Mouse (Mus musculus): ENCODE measurements around the gene Rhebl1. TPM values are rescaled to one million over a fixed set of nuclear protein-coding genes. Genes with fewer than 3 reads are reported as not detected.

Rhebl1 gene
- total and polyA plus RNA-seq, 3 experiments, result 11.1 to 25.1 (median 17.6) TPM

- in situ Hi-C loops (cut with MboI; ENCODE audit: low pct_ligation_motif_present, low pct_unique_long_range_greater_than_20kb, low sequenced_read_pairs) (loop anchor here (10.0 to 25.0 kb wide), 3 partner anchors 61 to 1347 kb away; no protein-coding TSS in a partner anchor), dilution Hi-C loops (cut with MboI; ENCODE audit: extremely low pct_ligation_motif_present, extremely low pct_unique_long_range_greater_than_20kb, low sequenced_read_pairs) (no loop called here)
- Histone ChIP-seq H3K4me3 (replicated peaks in 1 of 3; ENCODE audit: low read depth in 2 of 3, low read length in 2 of 3, poor library complexity in 1 of 3) (peak overlapping the region; percentile 63 to 84 (median 70)), H3K9me3 (replicated peaks; ENCODE audit: low read length) (no peaks in the 10 kb centered on the region), H3K4me1 (ENCODE audit: control insufficient read depth in 1 of 2, insufficient read depth in 2 of 2) (peaks cover 4 to 32% of the 10 kb centered on the region in 2 experiments; a peak in 3 of 4 replicates), H3K27ac (ENCODE audit: insufficient read depth, low read depth) (peak overlapping the region; percentile 69), H3K79me2 (replicated peaks; ENCODE audit: control insufficient read depth, extremely low read depth, insufficient read depth, poor library complexity, severe bottlenecking) (peaks cover 10% of the 10 kb centered on the region), H3K4me2 (ENCODE audit: insufficient read depth, low read depth, poor library complexity, severe bottlenecking) (no peak overlapping the region), H3K27me3 (replicated peaks) (no peaks in the 10 kb centered on the region), H3K36me3 (replicated peaks in 1 of 2; ENCODE audit: control insufficient read depth in 1 of 2, insufficient read depth in 1 of 2, low read length in 1 of 2) (peaks cover 15 to 32% of the 10 kb centered on the region in 2 experiments), H3K9ac (ENCODE audit: insufficient read depth, low read depth) (peak overlapping the region; percentile 81)
- peak; percentile 59 for TF ChIP-seq ELF1 (IDR thresholded peaks at IDR 0.05; ENCODE audit: low read depth, low read length)
- TF ChIP-seq JUN (IDR thresholded peaks at IDR 0.05; ENCODE audit: insufficient read depth, low read depth, low read length), result no peak
- no peak for TF ChIP-seq CHD1 (IDR thresholded peaks at IDR 0.05; ENCODE audit: low read depth, low read length)
- TF ChIP-seq ZNF384 (IDR thresholded peaks at IDR 0.05; ENCODE audit: low read depth, low read length), result no peak
- no peak for TF ChIP-seq NELFE (IDR thresholded peaks at IDR 0.05; ENCODE audit: low read depth, low read length)
- TF ChIP-seq RAD21 (IDR thresholded peaks at IDR 0.05; ENCODE audit: low read depth, low read length), result no peak
- no peak for TF ChIP-seq USF1 (IDR thresholded peaks at IDR 0.05; ENCODE audit: low read depth, low read length)
- TF ChIP-seq KAT2A (IDR thresholded peaks at IDR 0.05; ENCODE audit: insufficient replicate concordance, low read length), result peak; percentile 86
- no peak for TF ChIP-seq USF2 (conservative IDR thresholded peaks at IDR 0.05; ENCODE audit: low read depth, low read length)
- TF ChIP-seq CTCF (conservative IDR thresholded peaks at IDR 0.05 in 1 of 2, IDR thresholded peaks at IDR 0.05 in 1 of 2; ENCODE audit: low read depth in 2 of 2, low read length in 2 of 2), result no peak
- 0 out of 2 replicates have a peak, but pooled peaks have one; percentile 2 for TF ChIP-seq RCOR1 (conservative IDR thresholded peaks at IDR 0.05; ENCODE audit: low read depth, low read length)
- no peak for TF ChIP-seq GABPA (IDR thresholded peaks at IDR 0.05; ENCODE audit: insufficient replicate concordance, low read depth, low read length)
- TF ChIP-seq POLR2AphosphoS2 (IDR thresholded peaks at IDR 0.05; ENCODE audit: low read depth, low read length), result 0 out of 2 replicates have a peak, but pooled peaks have one; percentile 1
- peak; percentile 82; the same call in 1 of the 2 replicates for TF ChIP-seq MAX (IDR thresholded peaks at IDR 0.05; ENCODE audit: low read length)
- TF ChIP-seq IRF4 (IDR thresholded peaks at IDR 0.05; ENCODE audit: low read depth, low read length), result no peak
- TF ChIP-seq PAX5 (IDR thresholded peaks at IDR 0.05; ENCODE audit: low read length), result no peak
- TF ChIP-seq BHLHE40 (IDR thresholded peaks at IDR 0.05; ENCODE audit: low read depth, low read length), result peak; percentile 89
- no peak for TF ChIP-seq MAFK (IDR thresholded peaks at IDR 0.05; ENCODE audit: insufficient replicate concordance, low read length)
- TF ChIP-seq SIN3A (IDR thresholded peaks at IDR 0.05; ENCODE audit: low read length), result no peak; the same call in none of the 2 replicates
- TF ChIP-seq EP300 (IDR thresholded peaks at IDR 0.05; ENCODE audit: low read length), result no peak
- no peak; the same call in 1 of the 2 replicates for TF ChIP-seq TCF12 (IDR thresholded peaks at IDR 0.05; ENCODE audit: low read depth, low read length)
- TF ChIP-seq MEF2A (IDR thresholded peaks at IDR 0.05; ENCODE audit: borderline replicate concordance, low read depth, low read length), result no peak
- TF ChIP-seq ZC3H11A (IDR thresholded peaks at IDR 0.05; ENCODE audit: low read depth, low read length), result no peak
- TF ChIP-seq NRF1 (IDR thresholded peaks at IDR 0.05; ENCODE audit: low read depth, low read length), result peak; percentile 98
- TF ChIP-seq UBTF (IDR thresholded peaks at IDR 0.05; ENCODE audit: low read depth, low read length), result peak; percentile 49; the same call in 1 of the 2 replicates
- TF ChIP-seq TBP (conservative IDR thresholded peaks at IDR 0.05; ENCODE audit: low read depth, low read length), result no peak
- no peak for TF ChIP-seq POLR2A (IDR thresholded peaks at IDR 0.05; ENCODE audit: low read depth, low read length)
- TF ChIP-seq JUND (conservative IDR thresholded peaks at IDR 0.05; ENCODE audit: low read depth, low read length), result no peak
- peak; percentile 99 for TF ChIP-seq E2F4 (IDR thresholded peaks at IDR 0.05; ENCODE audit: insufficient replicate concordance, low read depth, low read length)
- no peak for TF ChIP-seq SMC3 (IDR thresholded peaks at IDR 0.05; ENCODE audit: low read depth, low read length)
- no peak for TF ChIP-seq MXI1 (IDR thresholded peaks at IDR 0.05; ENCODE audit: low read depth, low read length)
- peak; percentile 64 for TF ChIP-seq HCFC1 (IDR thresholded peaks at IDR 0.05; ENCODE audit: low read depth, low read length)
- peak; percentile 68; the same call in 1 of the 2 replicates for TF ChIP-seq CHD2 (IDR thresholded peaks at IDR 0.05; ENCODE audit: low read length)
- peak; percentile 80 for TF ChIP-seq MAZ (IDR thresholded peaks at IDR 0.05; ENCODE audit: low read depth, low read length)
- 0 out of 2 replicates have a peak, but pooled peaks have one; percentile 20 for TF ChIP-seq ETS1 (conservative IDR thresholded peaks at IDR 0.05; ENCODE audit: low read depth, low read length)
- peak; percentile 64; the same call in 1 of the 2 replicates for TF ChIP-seq MYC (IDR thresholded peaks at IDR 0.05; ENCODE audit: low read depth, low read length)
- no peak for TF ChIP-seq ZMIZ1 (IDR thresholded peaks at IDR 0.05; ENCODE audit: low read depth, low read length)
- no peak for TF ChIP-seq ZKSCAN1 (IDR thresholded peaks at IDR 0.05; ENCODE audit: borderline replicate concordance, low read depth, low read length)
- DNase-seq (ENCODE audit: extremely low read depth), result peak; percentile 99
Measured at GRCm38 (mm10) chr15:98933833-98934216, 39.5 kb upstream of the Rhebl1 start.
